Mouse (Mus musculus) mouse embryonic stem cell (cell line): ENCODE data around the gene Rtn1.

Source experiments
- in situ Hi-C, 2 experiments: fragments of 300-500 bp; cut with MboI; formaldehyde crosslinking; loops; 1 replicate in 1 of 2; 3 replicates in 1 of 2; pipeline ENCODE4 v1.14.3; 2019 to 2020; ENCODE audit warnings: low sequenced_read_pairs in 2 of 2, low pct_unique_long_range_greater_than_20kb in 1 of 2, mixed read lengths in 1 of 2; ENCODE audit not compliant: unreplicated experiment in 1 of 2

Rtn1 gene

GRCm38 (mm10) chr12:72244951-72245350 is 163.9 kb downstream of the Rtn1 start:
- in situ Hi-C loops: loop anchor here (10.0 to 25.0 kb wide), 3 partner anchors 133 to 483 kb away; no protein-coding TSS in a partner anchor

- in situ Hi-C loops: loop anchor here (10.0 to 25.0 kb wide), 3 partner anchors 131 to 481 kb away; no protein-coding TSS in a partner anchor
Measured at GRCm38 (mm10) chr12:72242807-72243206, 166.0 kb downstream of the Rtn1 start.

GRCm38 (mm10) chr12:72240506-72240905 is 168.3 kb downstream of the Rtn1 start:
- in situ Hi-C loops: loop anchor here (10.0 to 25.0 kb wide), 3 partner anchors 128 to 478 kb away; no protein-coding TSS in a partner anchor

- in situ Hi-C loops: loop anchor here (25.0 kb wide), 2 partner anchors 127 to 477 kb away; no protein-coding TSS in a partner anchor
Measured at GRCm38 (mm10) chr12:72239230-72239894, 169.5 kb downstream of the Rtn1 start.

- in situ Hi-C loops: loop anchor here (25.0 kb wide), 2 partner anchors 125 to 475 kb away; no protein-coding TSS in a partner anchor
Measured at GRCm38 (mm10) chr12:72237251-72237650, 171.6 kb downstream of the Rtn1 start.

- in situ Hi-C loops: loop anchor here (25.0 kb wide), 2 partner anchors 124 to 474 kb away; no protein-coding TSS in a partner anchor
Measured at GRCm38 (mm10) chr12:72236564-72237011, 172.3 kb downstream of the Rtn1 start.

- in situ Hi-C loops: loop anchor here (25.0 kb wide), 2 partner anchors 123 to 473 kb away; no protein-coding TSS in a partner anchor
Measured at GRCm38 (mm10) chr12:72235621-72236351, 173.1 kb downstream of the Rtn1 start.

- in situ Hi-C loops: loop anchor here (25.0 kb wide), 2 partner anchors 123 to 473 kb away; no protein-coding TSS in a partner anchor
Measured at GRCm38 (mm10) chr12:72234966-72235365, 173.9 kb downstream of the Rtn1 start.

GRCm38 (mm10) chr12:72234151-72234550 is 174.7 kb downstream of the Rtn1 start:
- in situ Hi-C loops: loop anchor here (25.0 kb wide), 2 partner anchors 122 to 472 kb away; no protein-coding TSS in a partner anchor

GRCm38 (mm10) chr12:72232826-72233790 is 175.7 kb downstream of the Rtn1 start:
- in situ Hi-C loops: loop anchor here (25.0 kb wide), 2 partner anchors 121 to 471 kb away; no protein-coding TSS in a partner anchor

GRCm38 (mm10) chr12:72232176-72232575 is 176.7 kb downstream of the Rtn1 start:
- in situ Hi-C loops: loop anchor here (25.0 kb wide), 2 partner anchors 120 to 470 kb away; no protein-coding TSS in a partner anchor

- in situ Hi-C loops: loop anchor here (25.0 kb wide), 2 partner anchors 117 to 467 kb away; no protein-coding TSS in a partner anchor
Measured at GRCm38 (mm10) chr12:72229451-72230196, 179.2 kb downstream of the Rtn1 start.

GRCm38 (mm10) chr12:72227731-72228130 is 181.1 kb downstream of the Rtn1 start:
- in situ Hi-C loops: loop anchor here (25.0 kb wide), 2 partner anchors 115 to 465 kb away; no protein-coding TSS in a partner anchor

- in situ Hi-C loops: loop anchor here (25.0 kb wide), 2 partner anchors 113 to 463 kb away; no protein-coding TSS in a partner anchor
Measured at GRCm38 (mm10) chr12:72225371-72225770, 183.5 kb downstream of the Rtn1 start.

- in situ Hi-C loops: no loop called here
Measured at GRCm38 (mm10) chr12:72223557-72224102, 185.2 kb downstream of the Rtn1 start.

- in situ Hi-C loops: no loop called here
Measured at GRCm38 (mm10) chr12:72213554-72213953, 195.3 kb downstream of the Rtn1 start.

GRCm38 (mm10) chr12:72200828-72201227 is 208.0 kb downstream of the Rtn1 start:
- in situ Hi-C loops: no loop called here
